Mouse (Mus musculus) cerebellum, adult 9-11 months (tissue): ENCODE measurements around the gene Fbxo44.

Source experiments
- DNase-seq: peaks from one replicate; pipeline ENCODE4 v3.0.0; 2022

Fbxo44 gene

DNA sequence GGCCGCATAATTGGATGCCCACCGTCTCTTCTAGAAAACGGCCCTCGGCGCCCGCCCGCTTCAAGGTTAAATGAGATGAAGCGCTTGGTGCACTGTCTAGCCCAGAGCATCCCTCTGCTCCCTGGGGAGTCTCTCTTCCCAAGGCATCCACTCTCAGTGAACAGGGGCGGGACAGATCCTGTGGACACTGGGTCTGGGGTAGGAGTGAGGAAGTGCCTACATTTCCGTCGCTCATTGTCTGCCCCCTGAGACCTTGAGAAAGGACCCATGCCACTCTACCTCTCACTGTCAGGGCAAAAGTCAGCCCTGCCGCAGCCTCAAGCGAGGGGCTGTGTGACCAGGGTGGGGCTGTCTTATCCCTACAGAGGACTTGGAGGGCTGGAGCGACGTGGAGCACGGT lies 4.2 kb upstream of the Fbxo44 start:
- DNase-seq, result no peak

DNA sequence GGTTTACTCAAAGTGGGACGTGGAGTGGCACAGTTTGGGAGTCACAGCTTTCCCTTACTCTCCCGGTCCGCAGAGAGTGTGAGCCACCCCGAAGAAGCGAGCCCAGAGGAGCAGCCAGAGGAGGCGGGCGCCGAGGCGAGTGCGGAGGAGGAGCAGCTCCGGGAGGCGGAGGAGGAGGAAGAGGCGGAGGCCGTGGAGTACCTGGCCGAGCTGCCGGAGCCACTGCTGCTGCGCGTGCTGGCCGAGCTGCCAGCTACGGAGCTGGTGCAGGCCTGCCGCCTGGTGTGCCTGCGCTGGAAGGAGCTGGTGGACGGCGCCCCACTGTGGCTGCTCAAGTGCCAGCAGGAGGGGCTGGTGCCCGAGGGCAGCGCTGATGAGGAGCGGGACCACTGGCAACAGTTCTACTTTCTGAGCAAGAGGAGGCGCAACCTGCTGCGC lies 3.7 kb upstream of the Fbxo44 start:
- peak; percentile 76 for DNase-seq

DNA sequence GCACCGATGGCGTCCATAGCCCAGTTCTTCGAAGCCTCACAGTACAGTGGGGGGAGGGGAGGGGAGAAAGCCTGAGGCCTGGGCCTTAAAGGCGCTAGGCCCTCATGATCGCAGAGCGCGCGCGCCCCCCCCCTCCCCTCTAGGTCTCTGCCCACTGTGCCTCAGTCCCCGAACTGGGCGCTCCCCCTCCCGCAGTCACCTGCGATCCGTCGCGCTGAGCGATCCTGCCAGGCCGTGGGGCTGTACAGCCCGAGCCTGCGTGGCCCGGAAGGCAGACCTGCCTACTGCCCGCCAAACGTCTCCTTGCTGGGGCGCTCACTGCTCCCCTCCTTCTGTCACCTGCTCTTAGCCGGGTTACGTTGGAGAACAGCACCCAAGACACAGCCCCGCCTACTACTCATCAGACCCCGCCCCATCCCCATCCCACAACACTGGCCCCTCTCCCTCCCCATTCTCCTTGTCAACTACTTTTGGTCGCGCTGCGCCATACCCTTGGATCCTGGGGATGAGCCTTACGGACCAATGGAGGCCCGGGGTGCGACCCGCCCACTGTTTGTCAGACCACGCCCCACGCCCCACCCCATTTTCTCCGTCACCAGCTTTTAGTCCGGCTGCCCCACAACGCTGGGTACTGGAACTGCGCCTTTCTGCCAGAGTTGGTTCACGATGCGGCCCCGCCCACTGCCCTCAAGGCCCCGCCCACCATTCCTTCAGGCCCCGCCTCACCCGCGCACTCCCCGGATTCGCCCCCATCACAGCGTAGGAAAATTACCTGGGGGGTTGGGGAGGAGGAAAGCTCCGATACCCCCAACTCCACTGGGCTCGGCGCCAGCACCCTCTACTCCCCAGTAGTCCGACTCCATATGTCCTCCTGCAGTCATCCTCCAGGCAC lies 492 bp downstream of the Fbxo44 start:
- DNase-seq, result peak; percentile 98

DNA sequence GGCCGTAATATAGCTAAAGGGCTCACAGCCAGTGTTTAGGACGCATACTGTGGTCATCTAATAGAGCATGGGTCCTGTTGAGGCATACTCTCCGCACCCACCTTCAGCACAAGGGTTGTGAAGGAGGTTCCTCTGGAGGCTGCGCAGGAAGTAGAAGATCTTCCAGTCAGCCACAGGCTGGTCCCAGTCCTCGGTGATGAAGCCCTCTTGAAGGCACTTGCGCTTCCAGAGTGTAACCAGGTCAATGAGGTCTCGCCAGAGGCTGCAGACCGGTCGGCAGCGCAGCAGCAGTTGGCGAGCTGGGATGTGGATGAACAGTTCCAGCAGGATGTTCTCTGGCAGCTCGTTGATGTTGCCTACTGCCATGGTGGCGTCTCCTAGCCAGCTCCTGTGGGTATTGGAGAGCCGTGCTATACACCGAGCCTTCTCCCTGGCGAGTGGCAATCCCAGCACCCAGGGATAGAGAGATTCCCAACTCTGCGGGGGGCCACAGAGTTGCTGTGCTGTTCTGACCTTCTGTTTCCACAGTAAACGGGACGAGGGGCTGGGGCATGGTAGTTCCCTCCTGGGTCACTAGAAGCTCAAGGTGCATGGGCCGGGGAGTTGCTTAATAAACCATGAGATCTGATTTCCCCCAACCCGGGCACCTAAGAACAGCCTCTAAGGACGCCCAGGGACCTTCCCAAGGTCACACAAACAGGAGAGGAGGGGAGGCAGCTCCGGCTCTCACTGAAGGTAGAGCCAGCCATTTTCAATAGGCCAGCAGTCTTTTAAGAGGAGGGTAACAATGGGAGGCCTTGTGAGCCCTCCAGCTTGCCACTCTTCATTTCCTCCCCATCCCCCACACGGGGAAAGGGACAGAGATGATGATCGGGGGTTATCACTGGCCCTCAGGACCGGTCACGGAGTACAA lies 1.6 kb downstream of the Fbxo44 start:
- DNase-seq, result peak; percentile 80

DNA sequence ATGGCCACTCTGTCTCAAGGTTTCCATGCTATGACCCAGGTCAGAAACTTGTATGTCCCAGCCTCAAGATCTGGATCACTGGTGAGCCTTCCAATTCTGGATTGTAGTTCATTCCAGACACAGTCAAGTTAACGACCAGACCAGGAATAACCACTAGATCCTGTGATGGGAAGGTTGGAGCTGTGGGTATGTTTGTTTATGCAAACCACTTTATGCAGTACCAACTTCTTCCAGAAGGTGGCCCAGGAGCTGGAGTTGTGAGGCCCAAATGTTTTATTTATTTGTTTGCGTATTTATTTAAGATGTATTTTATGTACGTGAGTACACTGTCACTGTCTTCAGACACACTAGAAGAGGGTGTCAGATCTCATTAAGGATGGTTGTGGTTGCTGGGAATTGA lies 5.3 kb downstream of the Fbxo44 start:
- peak; percentile 47 for DNase-seq

DNA sequence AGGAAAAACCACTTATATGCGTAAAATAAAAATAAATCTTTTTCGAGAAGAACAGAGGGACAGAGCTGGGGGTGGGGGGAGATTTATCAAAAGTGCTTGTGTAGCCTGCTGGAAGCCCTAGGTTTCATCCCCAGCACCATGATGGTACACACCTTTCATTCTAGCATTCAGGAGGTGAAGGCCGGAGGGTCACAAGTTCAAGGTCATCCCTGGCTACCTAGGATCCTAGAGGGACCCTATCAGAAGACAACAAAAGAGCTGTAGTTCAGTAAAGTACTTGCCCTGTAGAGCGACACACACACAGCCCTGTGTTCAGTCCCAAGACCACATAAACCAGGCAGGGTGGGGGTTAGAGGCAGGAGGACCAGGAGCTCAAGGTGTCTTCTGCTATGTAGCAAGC lies 6.3 kb downstream of the Fbxo44 start:
- peak; percentile 34 for DNase-seq

DNA sequence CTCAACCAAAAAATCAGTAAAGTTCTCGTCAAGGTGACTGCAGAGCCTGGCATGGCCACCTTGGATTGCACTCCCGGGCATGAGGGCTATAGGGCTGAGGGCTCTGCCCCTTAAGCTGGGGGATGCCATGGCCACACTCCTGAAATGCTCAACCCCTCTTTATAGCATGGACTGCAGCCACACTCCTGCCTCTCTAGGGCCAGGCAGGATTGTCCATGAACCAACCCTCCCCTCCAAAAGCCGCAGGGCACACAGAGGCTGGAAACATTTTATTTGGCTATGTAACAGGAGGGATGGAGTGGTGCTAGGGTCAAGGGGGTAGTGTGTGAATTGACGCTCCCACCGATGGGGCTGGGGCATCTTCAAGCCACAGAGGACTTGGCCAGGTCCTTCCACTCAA lies 7.7 kb downstream of the Fbxo44 start:
- DNase-seq, result peak; percentile 62

DNA sequence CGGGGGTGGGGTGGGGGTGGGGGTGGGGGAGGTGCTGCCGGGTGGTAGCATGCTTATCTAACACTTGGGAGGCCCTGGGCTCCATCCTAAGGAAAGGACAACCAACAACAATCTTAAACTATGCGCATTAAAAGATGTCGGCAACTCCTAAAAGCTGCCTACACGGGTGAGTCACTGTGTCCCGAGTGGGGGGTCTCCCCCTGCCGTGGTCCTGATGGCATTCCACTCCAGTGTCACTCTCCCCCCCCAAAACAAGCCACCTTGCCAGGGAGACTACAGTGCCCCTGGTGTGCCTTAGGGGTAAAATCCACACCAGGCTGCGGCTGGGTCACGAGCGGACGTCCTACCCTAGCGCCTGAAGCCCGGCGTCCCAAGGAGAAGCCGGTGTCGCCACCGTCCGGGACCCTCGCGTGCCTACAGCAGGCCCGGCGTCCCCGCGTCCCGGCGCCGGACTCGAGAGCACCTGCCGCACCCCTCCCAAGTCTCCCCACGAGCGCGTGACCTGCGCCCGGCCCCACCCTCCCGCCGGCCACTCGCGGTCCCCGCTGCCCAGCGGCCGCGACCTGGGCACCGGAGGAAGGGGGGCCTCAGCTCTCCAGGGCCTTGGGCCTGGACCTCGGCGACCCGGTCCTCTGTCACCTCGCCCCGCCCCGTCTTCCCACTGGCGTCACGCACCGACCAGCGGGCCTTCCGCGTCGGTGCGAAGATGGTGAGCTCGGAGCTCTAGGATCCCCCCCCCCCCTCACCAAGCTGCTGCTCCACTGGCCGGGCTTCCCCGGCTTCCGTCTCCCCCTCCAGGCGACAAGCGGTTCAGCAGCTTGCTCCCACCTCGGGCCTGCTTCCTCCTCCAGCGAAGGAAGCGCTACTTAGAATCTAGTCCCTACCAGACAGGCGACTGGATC lies 8.8 kb downstream of the Fbxo44 start, which contains the start of gene Fbxo6:
TSS of gene Fbxo6 (minus strand) at position 874 of the 902 bp plus-strand sequence.
- peak; percentile 90 for DNase-seq

DNA sequence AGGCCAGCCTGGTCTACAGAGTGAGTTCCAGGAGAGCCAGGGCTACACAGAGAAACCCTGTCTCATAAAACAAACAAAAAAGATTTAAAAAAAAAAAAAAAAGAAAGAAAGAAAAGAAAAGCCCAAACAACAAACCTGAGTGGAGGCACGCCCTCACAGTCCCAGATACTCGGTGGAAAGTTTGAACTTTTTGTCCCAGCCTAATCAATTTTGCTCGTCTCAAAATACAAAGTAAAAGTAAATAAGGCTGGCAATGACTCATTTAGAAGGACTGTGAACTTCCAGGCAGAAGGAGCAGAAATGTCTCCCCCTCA lies 9.4 kb downstream of the Fbxo44 start:
- DNase-seq, result no peak

DNA sequence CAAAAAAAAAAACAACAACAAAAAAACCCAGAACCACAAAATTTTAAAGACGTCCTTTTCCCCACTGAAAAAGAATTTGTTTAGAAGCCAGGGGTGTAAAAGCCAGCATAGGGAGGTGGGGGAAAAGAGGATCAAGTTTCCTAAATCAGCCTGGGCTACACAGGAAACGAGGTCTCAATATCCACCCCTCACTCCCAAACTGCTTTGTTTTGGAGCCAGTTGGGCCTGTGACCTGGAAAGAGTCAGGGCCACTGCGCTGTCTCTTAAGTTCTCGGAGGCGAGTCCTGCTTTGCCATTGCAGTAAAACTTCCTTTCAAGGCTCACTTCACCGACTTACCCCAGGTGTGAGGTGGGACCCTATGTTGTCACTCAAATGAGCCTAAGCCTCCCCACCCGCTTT lies 10.0 kb downstream of the Fbxo44 start:
- DNase-seq, result peak; percentile 33

DNA sequence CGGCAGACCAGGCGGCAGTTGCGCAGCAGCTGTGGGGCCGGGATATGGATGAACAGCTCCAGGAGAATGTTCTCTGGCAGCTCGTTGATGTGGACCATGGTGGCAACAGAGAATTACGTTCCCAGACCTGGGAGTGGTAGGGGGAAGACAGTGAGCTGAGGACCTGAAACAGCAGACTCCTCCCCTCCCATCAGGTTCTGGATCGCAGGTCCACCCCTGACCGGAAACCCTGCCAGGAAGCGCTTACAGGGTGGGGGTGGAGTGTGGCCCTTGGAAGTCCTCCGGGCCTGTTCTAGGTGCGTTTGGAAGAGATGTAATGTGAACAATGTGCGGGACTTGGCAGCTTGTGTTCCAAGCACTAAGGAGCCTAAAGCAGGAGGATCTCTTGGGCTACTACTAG lies 10.7 kb downstream of the Fbxo44 start:
- no peak for DNase-seq

DNA sequence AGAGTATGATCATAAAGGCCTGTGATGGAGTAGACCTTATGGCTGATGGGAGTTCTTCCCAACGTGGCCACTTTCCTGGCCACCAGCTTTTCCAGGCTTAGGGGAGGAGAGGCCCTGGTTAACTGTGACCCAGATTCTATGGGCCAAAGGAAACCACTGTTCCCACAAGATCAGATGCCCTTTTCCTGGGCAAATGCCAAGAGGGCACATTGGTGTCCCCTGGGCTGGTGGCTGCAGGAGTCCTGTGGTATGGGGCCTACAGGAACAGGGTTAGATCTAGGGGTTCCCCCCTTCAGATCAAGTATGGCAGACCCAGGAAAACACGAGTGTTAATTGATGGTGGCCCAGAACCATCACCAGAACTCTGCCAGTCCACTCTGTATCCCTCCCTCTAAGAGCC lies 12.6 kb downstream of the Fbxo44 start:
- peak; percentile 33 for DNase-seq

DNA sequence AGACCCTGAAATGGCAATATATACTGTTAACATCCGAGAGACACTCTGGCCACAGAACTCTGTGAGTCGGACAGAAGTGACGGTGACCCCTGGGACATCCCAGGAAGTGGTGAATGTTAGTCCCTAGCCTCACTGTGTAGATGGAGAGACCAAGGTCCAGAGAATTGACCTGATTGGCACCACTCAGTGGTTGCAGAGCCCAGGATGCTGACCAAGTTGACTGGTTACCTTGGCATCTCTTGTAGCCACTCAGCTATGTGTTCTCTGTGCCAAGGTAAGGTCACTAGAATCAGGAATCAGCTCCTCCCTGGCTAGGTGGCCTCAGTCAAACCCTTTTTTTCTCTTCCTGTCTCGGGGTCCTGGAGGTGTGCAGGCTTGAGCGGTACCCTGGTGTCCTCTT lies 16.6 kb downstream of the Fbxo44 start:
- peak; percentile 28 for DNase-seq

DNA sequence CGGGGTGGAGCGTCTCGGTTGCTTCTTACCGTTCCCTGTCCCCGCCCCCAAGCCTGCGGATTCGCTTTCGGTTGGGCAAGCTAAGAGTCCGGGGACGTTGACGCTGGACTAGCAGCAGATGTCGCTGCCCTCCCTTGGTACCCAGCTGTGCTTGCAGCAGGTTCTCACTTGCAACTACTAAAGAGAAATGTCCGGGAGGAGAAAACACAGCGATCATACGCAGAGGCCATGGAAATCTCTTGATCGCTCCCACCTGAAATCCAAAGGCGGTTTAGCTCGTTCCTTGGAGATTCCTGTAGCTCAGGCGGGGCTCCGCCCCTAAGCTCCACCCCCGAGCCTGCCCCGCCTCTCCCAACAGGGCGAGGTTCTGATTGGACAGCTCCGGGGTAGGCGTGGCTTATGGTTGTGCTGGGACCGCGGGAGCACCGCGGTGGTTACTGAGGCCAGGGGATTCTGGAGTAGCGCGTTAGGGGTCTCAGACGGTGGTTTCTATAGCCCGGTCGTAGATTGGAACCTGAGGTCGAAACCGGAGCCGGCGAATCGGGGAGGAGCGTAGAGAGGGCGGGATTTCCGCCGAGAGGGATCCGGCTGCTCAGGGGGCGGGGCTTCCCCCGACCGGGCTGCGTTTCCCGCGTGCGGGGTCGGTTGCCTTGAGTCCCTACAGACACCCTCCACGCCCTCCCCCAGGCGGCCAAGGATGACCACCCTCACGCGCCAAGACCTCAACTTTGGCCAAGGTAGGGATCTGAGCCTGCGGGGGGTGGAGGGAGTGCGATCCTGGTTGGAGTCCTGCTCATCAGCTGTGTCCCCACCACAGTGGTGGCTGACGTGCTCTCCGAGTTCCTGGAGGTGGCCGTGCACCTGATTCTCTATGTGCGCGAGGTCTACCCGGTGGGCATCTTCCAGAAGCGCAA lies 19.9 kb downstream of the Fbxo44 start:
- DNase-seq, result peak; percentile 95

DNA sequence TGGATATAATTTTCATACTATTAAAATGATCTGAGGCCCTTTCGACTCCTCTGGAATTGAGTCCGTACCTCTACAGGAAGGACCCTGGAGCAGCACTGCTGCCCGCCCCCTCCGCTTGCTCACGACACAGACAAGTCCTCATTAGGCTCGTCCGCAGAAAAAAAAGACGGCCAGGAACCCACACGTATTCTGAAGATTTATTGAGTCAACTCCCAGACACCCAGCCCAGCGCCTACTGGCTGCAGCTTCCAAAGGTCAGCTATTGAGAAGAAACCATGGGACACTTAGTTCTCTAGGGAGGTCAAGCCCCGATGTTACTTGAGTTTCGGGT lies 20.6 kb downstream of the Fbxo44 start:
- DNase-seq, result no peak

DNA sequence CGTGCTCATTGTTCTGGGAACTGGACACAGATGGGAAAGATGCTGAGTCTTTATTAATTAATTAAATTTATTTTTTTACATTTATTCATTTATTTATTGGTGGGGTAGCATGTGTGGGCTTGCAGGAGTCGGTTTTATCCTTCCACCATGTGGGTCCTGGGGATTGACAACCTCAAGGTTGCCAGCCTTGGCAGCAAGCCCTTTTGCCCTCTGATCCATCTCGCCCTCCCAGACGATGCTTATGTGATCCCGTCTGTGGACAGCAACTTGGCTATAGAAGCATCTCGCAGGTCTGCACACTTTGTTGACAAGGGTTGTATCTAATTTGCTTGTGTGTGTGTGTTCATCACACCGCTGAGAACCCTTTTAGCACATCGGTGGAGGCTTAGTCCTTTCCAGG lies 22.8 kb downstream of the Fbxo44 start:
- peak; percentile 29 for DNase-seq

DNA sequence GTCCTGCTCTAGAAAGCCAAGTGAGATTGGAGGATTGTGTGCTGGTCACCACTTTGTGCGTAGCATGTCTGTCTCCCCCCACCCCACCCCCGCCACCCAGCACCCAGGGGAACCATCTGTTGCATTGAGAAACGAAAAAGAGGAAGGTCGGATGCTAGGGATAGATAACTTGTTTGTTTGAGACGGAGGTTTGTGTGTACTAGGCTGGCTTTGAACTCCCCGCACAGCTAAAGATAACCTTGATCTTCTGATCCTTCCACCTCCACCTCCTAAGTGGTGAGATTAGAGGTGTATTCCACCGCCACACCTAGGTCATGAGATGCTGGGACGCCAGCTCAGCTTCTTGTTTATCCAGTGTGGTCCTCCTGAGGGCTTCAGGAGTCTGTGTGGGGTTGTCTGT lies 25.3 kb downstream of the Fbxo44 start:
- no peak for DNase-seq

DNA sequence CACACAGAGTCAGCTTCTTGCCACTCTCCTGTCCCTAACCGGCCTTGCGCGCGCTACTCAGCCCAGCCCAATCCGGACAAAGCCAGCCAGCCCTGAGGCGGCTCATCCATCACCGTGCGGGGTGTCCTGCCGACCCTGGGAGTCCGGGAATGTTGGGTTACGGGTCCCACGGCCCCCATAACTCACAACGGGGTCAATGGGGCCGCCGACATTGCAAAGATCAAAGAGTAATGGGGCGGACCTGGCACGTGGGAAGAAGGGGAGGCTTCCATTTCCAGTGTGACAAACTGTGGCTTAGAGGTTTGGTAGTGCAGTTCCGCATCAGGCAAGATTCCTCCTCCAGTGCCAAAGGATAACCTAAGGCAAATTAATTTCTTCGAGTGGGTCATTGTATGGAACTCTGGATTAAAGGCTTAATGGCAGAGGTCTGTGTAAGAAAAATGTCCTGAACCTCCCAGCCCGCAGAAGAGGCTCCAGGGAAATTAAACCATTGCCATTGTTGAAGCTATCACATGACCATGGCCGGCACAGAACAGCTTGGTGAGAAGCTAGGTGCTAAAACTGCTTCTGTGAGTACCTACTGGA lies 28.7 kb downstream of the Fbxo44 start:
- no peak for DNase-seq

DNA sequence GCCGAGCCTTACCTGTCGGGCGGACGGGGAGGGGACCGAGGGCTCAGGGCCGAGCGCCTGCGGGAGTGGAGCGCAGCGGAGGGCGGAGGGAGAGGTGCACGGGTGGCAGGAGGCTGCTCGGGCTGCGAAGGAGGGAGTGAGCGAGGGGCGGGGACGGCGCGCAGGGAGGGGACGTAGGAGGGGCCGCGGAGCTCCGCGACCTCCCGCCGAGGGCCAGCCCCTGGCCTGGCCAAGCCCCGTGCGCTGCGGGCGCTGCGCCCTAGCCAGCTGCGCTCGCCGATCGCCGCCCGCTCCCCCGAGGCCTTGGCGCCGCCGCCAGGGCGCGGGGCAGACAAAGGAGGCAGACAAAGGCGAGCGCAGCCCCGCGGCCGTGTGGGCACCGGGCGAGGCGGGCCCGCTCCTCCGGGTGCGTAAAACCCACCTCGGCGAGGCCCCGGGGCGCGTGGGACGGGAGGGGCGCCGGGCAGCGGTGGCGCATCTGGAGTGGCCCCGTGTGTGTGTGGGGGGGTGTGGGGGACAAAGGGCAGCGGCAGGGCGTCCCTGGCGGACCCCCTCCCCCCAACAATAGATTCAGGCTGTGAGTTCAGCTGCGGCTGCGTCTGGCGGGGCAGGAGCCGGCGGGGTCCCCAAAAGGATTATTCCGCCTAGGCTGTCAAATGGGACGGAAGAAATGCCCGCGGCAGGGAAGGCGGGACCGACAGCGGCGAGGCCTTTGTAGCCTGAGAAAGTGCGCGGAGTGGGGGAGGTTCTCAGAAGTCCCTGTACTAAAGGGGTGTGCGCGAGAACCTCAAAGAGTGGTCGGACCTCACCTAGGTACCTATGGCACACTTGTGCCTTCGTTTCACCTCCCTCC lies 29.5 kb downstream of the Fbxo44 start, which contains the start of gene Draxin:
TSS of gene Draxin (minus strand) at position 138 of the 853 bp plus-strand sequence.
- DNase-seq, result no peak

DNA sequence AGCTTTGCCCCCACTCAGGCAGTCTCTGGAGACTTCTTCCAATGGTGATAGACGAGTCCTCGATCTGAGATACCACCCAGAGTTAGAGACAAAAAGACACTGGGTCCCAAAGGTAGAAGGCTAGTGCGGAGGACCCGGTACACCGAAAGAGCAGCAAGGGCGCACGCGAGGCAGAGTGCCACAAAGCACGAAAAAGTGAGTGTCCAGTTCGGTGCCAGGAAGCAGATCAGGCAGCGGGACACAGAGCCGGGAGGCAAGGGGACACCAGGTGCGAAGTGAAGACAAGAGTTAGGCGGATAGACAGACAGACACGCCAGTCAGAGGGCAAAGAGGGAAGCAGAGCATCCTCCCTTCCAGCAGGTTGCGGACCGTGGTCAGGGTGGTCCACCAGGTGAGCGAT lies 30.1 kb downstream of the Fbxo44 start, which contains the start of gene Mad2l2:
TSS of gene Mad2l2 (plus strand) at position 252 of the 400 bp plus-strand sequence.
- DNase-seq, result no peak
